Mouse (Mus musculus): ENCODE data around the gene Selenop.

GRCm38 (mm10) chr15:3269496-3269895, 1.1 kb downstream of the Selenop start:
- TF ChIP-seq EP300 (IDR thresholded peaks at IDR 0.05; ENCODE audit: low read depth in 1 of 2, low read length in 2 of 2) (no peak), MAX (IDR thresholded peaks at IDR 0.05; ENCODE audit: low read length) (no peak), POLR2A (IDR thresholded peaks at IDR 0.05; ENCODE audit: control insufficient read depth in 1 of 2, insufficient read depth in 1 of 2, low read depth in 1 of 2, low read length in 2 of 2, poor library complexity in 1 of 2) (no peak), CTCF (IDR thresholded peaks at IDR 0.05 in 2 of 3, conservative IDR thresholded peaks at IDR 0.05 in 1 of 3; ENCODE audit: control insufficient read depth in 1 of 3, insufficient read depth in 1 of 3, low read depth in 2 of 3, low read length in 3 of 3, poor library complexity in 1 of 3, severe bottlenecking in 1 of 3) (no peak), JUND (IDR thresholded peaks at IDR 0.05; ENCODE audit: low read depth, low read length) (no peak), GATA1 (IDR thresholded peaks at IDR 0.05; ENCODE audit: low read depth, low read length) (no peak), SIN3A (IDR thresholded peaks at IDR 0.05; ENCODE audit: low read length) (no peak)

Data from MEL (cell line).